Mouse (Mus musculus): ENCODE measurements around the gene Cnksr1.

DNA sequence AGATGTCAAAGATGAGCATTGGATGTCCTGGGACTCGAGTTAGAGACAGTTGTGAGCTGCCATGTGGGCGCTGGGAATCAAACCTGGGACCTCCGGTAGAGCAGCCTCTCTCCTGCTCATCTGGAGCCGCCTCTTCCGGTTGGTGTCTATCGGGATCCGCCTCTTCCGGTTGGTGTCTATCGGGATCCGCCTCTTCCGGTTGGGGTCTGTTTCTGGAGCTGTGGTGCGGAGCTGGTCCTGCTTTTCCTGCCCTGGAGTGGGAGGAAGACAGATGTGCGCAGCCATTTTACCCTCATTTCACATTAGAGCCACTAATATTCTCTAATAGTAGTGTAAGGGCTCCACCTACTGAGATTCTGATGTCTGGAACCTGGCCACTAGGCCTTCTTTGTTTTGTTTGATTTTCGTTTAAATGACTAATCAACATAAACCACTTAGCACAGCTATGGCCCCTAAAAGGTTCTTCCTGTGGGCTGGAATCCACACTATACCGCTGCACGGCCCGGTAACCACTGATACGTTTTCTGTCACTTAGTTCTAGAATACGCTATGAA lies 30.0 kb upstream of the Cnksr1 start:
- TF ChIP-seq CTCF (IDR thresholded peaks at IDR 0.05; ENCODE audit: control insufficient read depth, insufficient read depth, insufficient read length), result no peak
- no peak for TF ChIP-seq FOSL1 (IDR thresholded peaks at IDR 0.05; ENCODE audit: insufficient read depth, low read length, poor library complexity, severe bottlenecking)
- TF ChIP-seq MYOG (IDR thresholded peaks at IDR 0.05; ENCODE audit: control insufficient read depth, extremely low read depth, insufficient read length), result no peak
- no peak for TF ChIP-seq USF1 (IDR thresholded peaks at IDR 0.05; ENCODE audit: low read depth)
- no peak for TF ChIP-seq CEBPB (IDR thresholded peaks at IDR 0.05; ENCODE audit: low read depth)
- no peak for TF ChIP-seq MYOD1 (IDR thresholded peaks at IDR 0.05; ENCODE audit: control insufficient read depth, insufficient read length, low read depth)
- TF ChIP-seq MAX (IDR thresholded peaks at IDR 0.05), result no peak
